Mouse (Mus musculus) neural tube, embryonic 14.5 days (tissue): Measurements from ENCODE around the gene Sorbs2. TPM values are rescaled to one million over a fixed set of nuclear protein-coding genes. Genes with fewer than 3 reads are reported as not detected.
"Not testable (repeated sequence)": the region's sequence is repeated elsewhere in the genome, so short reads cannot be mapped to it uniquely, and the experiment has no call there.

Experiments used
- ATAC-seq: fragments of 200-750 bp; cut with Nextera tagmentation; 2 replicates; pipeline ENCODE4 v1.8.0; 2017; ENCODE audit warnings: low read depth, mild to moderate bottlenecking, moderate TSS enrichment, moderate library complexity
- H3K27ac ChIP-seq: fragments of 300-500 bp; sonication (generic); 2 replicates; pipeline ENCODE4 v1.5.1; 2014; ENCODE audit warnings: low read depth, mild to moderate bottlenecking, control low read depth, low read length, moderate library complexity, mixed read lengths
- H3K27me3 ChIP-seq: fragments of 300-500 bp; sonication (generic); 2 replicates; pipeline ENCODE4 v1.6.1; 2014; ENCODE audit warnings: low read length; ENCODE audit not compliant: control insufficient read depth, insufficient read depth
- H3K36me3 ChIP-seq: fragments of 300-500 bp; sonication (generic); 2 replicates; pipeline ENCODE4 v1.6.1; 2014; ENCODE audit warnings: low read length, mixed read lengths; ENCODE audit not compliant: control insufficient read depth, insufficient read depth
- H3K4me1 ChIP-seq: fragments of 300-500 bp; sonication (generic); 2 replicates; pipeline ENCODE4 v1.6.1; 2014; ENCODE audit warnings: low read length; ENCODE audit not compliant: control insufficient read depth, insufficient read depth
- H3K4me2 ChIP-seq: fragments of 300-500 bp; sonication (generic); 2 replicates; pipeline ENCODE4 v1.6.1; 2014; ENCODE audit warnings: mild to moderate bottlenecking, low read depth, low read length, control low read depth
- H3K4me3 ChIP-seq: fragments of 300-500 bp; sonication (generic); 2 replicates; pipeline ENCODE4 v1.5.1; 2014; ENCODE audit warnings: low read depth, low read length, control low read depth, mixed read lengths
- H3K9ac ChIP-seq: fragments of 300-500 bp; sonication (generic); replicated peaks from 2 replicates; pipeline ENCODE4 v1.6.1; 2014; ENCODE audit warnings: low read depth, mild to moderate bottlenecking, control low read depth, low read length, mixed read lengths
- H3K9me3 ChIP-seq: fragments of 300-500 bp; sonication (generic); 2 replicates; pipeline ENCODE4 v1.6.1; 2016; ENCODE audit warnings: low read length; ENCODE audit not compliant: control insufficient read depth
- WGBS: fragments of 180-500 bp; shearing (Covaris S2); extraction: QIAGEN DNeasy Blood & Tissue Kit; methylation state at CpG from one replicate; pipeline ENCODE4 v1.1.7; 2014; 5-methylcytosine and 5-hydroxymethylcytosine counted together
- polyA plus RNA-seq: library from polyadenylated mRNA; unstranded; fragments of >200 nt; fragmentation: Nextera tagmentation; extraction: Ambion mirVana; gene quantifications from 2 replicates; pipeline ENCODE4 v1.2.1, GENCODE M21; 2014

Sorbs2 gene
- polyA plus RNA-seq, 1 experiment from 2014 or later = 83.2 TPM

DNA sequence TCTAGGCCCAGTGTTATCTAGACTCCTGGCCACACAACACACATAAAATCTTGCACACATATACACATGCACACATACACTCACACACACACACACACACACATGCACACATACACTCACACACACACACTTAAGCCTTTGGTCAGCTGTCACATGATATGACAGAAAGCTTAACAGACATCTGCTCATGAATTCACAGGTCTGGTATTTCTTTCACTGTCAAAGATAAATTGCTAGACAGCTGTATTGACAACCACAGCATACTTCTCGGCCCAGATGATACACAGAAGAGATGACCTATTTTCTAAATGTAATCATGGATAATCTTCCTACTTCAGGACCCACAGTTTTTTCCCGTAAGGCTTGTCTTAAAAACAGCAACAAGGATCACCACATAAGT is 326.3 kb downstream of the Sorbs2 start:
- Histone ChIP-seq H3K9ac (no peak overlapping the region), H3K4me3 (no peak overlapping the region), H3K4me1 (no peaks in the 10 kb centered on the region), H3K27ac (no peak overlapping the region), H3K27me3 (no peaks in the 10 kb centered on the region), H3K9me3 (no peaks in the 10 kb centered on the region), H3K36me3 (no peaks in the 10 kb centered on the region), H3K4me2 (no peak overlapping the region)
- ATAC-seq = no peak
- WGBS = 85% methylated on average over 2 of the region's 2 CpGs

- Histone ChIP-seq H3K36me3 (no peaks in the 10 kb centered on the region), H3K27me3 (no peaks in the 10 kb centered on the region), H3K9me3 (no peaks in the 10 kb centered on the region), H3K27ac (no peak overlapping the region), H3K9ac (no peak overlapping the region), H3K4me3 (no peak overlapping the region), H3K4me1 (no peaks in the 10 kb centered on the region), H3K4me2 (no peak overlapping the region)
- peak; percentile 41; the same call in 1 of the 2 replicates for ATAC-seq
- whole genome bisulfite sequencing = 30% methylated on average over 5 of the region's 5 CpGs
These were observed 335.7 kb downstream of the Sorbs2 start for GRCm38 (mm10) chr8:45843306-45843705.

GRCm38 (mm10) chr8:45844097-45844885 is 336.7 kb downstream of the Sorbs2 start:
- Histone ChIP-seq H3K4me1 (no peaks in the 10 kb centered on the region), H3K4me3 (no peak overlapping the region), H3K36me3 (no peaks in the 10 kb centered on the region), H3K4me2 (no peak overlapping the region), H3K9ac (no peak overlapping the region), H3K9me3 (no peaks in the 10 kb centered on the region), H3K27me3 (no peaks in the 10 kb centered on the region), H3K27ac (no peak overlapping the region)
- peak; percentile 88 for ATAC-seq
- WGBS = 48% methylated on average over 6 of the region's 6 CpGs

- H3K4me3 ChIP-seq = no peak overlapping the region
- no peaks in the 10 kb centered on the region for H3K27me3 ChIP-seq
- no peak overlapping the region for H3K9ac ChIP-seq
- no peaks in the 10 kb centered on the region for H3K4me1 ChIP-seq
- no peaks in the 10 kb centered on the region for H3K36me3 ChIP-seq
- H3K27ac ChIP-seq = no peak overlapping the region; the same call in 1 of the 2 replicates
- no peak for ATAC-seq
- H3K9me3 ChIP-seq = no peaks in the 10 kb centered on the region
- WGBS = 80% methylated on average over 14 of the region's 14 CpGs
- no peak overlapping the region for H3K4me2 ChIP-seq
These were observed 337.4 kb downstream of the Sorbs2 start for GRCm38 (mm10) chr8:45844911-45845481.

DNA sequence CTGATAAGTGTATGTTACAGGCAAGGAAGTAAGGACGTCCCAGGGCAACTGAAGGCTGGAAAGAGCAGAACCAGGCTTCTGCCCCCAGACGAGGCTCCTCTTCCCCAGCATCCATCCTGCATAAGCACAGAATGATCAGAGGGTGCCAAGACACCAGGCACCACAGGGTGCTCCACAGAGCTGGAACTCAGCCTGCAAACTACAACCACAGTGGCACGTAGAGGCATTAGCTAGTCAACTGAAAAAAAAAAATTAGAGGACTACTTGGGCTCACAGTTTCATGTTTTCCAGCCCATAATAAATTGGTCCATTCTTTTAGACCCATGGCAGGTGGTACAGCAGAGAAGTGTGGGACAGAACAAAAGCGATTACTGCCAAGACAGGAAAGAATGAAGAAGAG is 338.3 kb downstream of the Sorbs2 start:
- no peaks in the 10 kb centered on the region for H3K9me3 ChIP-seq
- H3K27me3 ChIP-seq = no peaks in the 10 kb centered on the region
- no peak overlapping the region for H3K4me2 ChIP-seq
- no peak overlapping the region for H3K4me3 ChIP-seq
- ATAC-seq = no peak
- no peak overlapping the region for H3K27ac ChIP-seq
- H3K36me3 ChIP-seq = no peaks in the 10 kb centered on the region
- H3K4me1 ChIP-seq = no peaks in the 10 kb centered on the region
- WGBS = 84% methylated on average over 4 of the region's 4 CpGs
- no peak overlapping the region for H3K9ac ChIP-seq

- no peak for ATAC-seq
- Histone ChIP-seq H3K9ac (no peak overlapping the region), H3K27ac (no peak overlapping the region), H3K27me3 (no peaks in the 10 kb centered on the region), H3K36me3 (no peaks in the 10 kb centered on the region), H3K4me3 (no peak overlapping the region), H3K9me3 (no peaks in the 10 kb centered on the region), H3K4me2 (no peak overlapping the region), H3K4me1 (no peaks in the 10 kb centered on the region)
- 94% methylated on average over 4 of the region's 4 CpGs for WGBS
These were observed 347.5 kb downstream of the Sorbs2 start for GRCm38 (mm10) chr8:45855118-45855517.

DNA sequence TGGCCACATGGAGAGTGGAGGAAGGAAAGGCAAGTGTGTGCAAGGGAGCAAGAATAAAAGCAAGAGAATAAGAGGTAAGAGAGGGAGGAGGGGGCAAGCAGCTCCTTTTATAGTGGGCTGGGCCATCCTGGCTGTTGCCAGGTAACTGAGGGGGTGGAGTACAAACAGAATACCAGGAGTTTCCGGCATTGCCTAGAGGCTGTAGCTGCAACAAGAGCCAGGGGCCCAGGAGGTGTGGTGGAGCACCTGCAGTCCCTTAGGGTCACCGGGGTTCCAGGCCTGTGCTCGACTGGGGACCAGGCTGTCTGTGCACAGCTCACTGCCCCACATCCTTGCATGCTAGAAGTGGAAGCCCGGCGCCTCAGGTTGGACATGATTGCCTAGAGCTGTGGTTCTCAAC is 350.1 kb downstream of the Sorbs2 start:
- H3K4me2 ChIP-seq = no peak overlapping the region
- no peaks in the 10 kb centered on the region for H3K9me3 ChIP-seq
- H3K4me1 ChIP-seq = no peaks in the 10 kb centered on the region
- no peak; the same call in 1 of the 2 replicates for ATAC-seq
- no peak overlapping the region for H3K9ac ChIP-seq
- 45% methylated on average over 5 of the region's 5 CpGs for WGBS
- no peak overlapping the region for H3K4me3 ChIP-seq
- H3K27ac ChIP-seq = no peak overlapping the region
- no peaks in the 10 kb centered on the region for H3K27me3 ChIP-seq
- no peaks in the 10 kb centered on the region for H3K36me3 ChIP-seq

- 26% methylated on average over 9 of the region's 9 CpGs for WGBS
- no peak overlapping the region for H3K9ac ChIP-seq
These were observed 350.8 kb downstream of the Sorbs2 start for GRCm38 (mm10) chr8:45858391-45858790.

DNA sequence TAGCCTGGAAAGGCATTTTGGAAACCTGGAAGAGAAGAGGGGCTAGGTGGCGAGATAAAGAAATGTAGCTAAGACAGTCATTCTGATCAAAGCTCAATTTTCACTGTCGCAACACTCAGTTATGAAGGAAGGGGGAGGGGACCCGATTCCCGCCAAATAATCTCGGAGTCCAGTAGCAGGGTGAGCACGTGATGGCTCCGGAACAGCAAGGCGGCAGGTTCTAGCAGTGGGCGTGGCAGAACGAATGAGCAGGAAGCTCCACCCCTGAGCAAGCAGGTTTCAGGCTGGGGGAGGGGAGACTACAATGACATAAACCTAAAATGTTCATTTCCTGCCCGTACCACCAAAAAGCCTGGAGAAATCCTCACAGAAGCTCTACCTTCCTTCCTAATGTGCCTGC is 364.0 kb downstream of the Sorbs2 start:
- not testable (repeated sequence) for ATAC-seq, H3K9ac ChIP-seq, H3K27me3 ChIP-seq, H3K4me3 ChIP-seq, H3K9me3 ChIP-seq, H3K4me1 ChIP-seq, H3K36me3 ChIP-seq, H3K4me2 ChIP-seq, H3K27ac ChIP-seq
- 85% methylated on average over 11 of the region's 11 CpGs for WGBS

More at GRCm38 (mm10) chr8:45858391-45858790, 350.8 kb downstream of the Sorbs2 start:
- Histone ChIP-seq H3K27ac (no peak overlapping the region), H3K4me2 (no peak overlapping the region), H3K9me3 (no peaks in the 10 kb centered on the region), H3K4me3 (no peak overlapping the region), H3K36me3 (no peaks in the 10 kb centered on the region), H3K27me3 (no peaks in the 10 kb centered on the region), H3K4me1 (no peaks in the 10 kb centered on the region)
- ATAC-seq = peak; percentile 31; the same call in 1 of the 2 replicates
